Mouse (Mus musculus) intestine, embryonic 14.5 days (tissue): Measurements from ENCODE around the gene Mzt1. TPM values are rescaled to one million over a fixed set of nuclear protein-coding genes. Genes with fewer than 3 reads are reported as not detected.

Experiments used
- ATAC-seq: fragments of 200-750 bp; cut with Nextera tagmentation; replicated peaks from 2 replicates; pipeline ENCODE4 v1.8.0; 2017; ENCODE audit warnings: low read depth, moderate number of reproducible peaks, moderate TSS enrichment, moderate library complexity; ENCODE audit not compliant: low FRiP score, low TSS enrichment
- DNase-seq: peaks from one replicate; pipeline ENCODE4 v3.0.0-alpha.2; 2018; ENCODE audit warnings: low spot score
- H3K27ac ChIP-seq: fragments of 300-500 bp; sonication (generic); 2 replicates; pipeline ENCODE4 v1.5.1; 2014; ENCODE audit warnings: low read depth, mild to moderate bottlenecking, control low read depth
- H3K27me3 ChIP-seq: fragments of 300-500 bp; sonication (generic); replicated peaks from 2 replicates; pipeline ENCODE4 v1.6.1; 2014; ENCODE audit warnings: low read length, control low read depth; ENCODE audit not compliant: control insufficient read depth, insufficient read depth
- H3K36me3 ChIP-seq: fragments of 300-500 bp; sonication (generic); 2 replicates; pipeline ENCODE4 v1.6.1; 2014; ENCODE audit warnings: low read length, control low read depth; ENCODE audit not compliant: control insufficient read depth, insufficient read depth
- H3K4me1 ChIP-seq: fragments of 300-500 bp; sonication (generic); replicated peaks from 2 replicates; pipeline ENCODE4 v1.6.1; 2014; ENCODE audit warnings: low read length, control low read depth, mixed read lengths; ENCODE audit not compliant: control insufficient read depth, insufficient read depth
- H3K4me2 ChIP-seq: fragments of 300-500 bp; sonication (generic); 2 replicates; pipeline ENCODE4 v1.6.1; 2014; ENCODE audit warnings: low read length
- H3K4me3 ChIP-seq: fragments of 300-500 bp; sonication (generic); 2 replicates; pipeline ENCODE4 v1.5.1; 2014; ENCODE audit warnings: low read depth, low read length, control low read depth, mixed read lengths
- H3K9ac ChIP-seq: fragments of 300-500 bp; sonication (generic); 2 replicates; pipeline ENCODE4 v1.6.1; 2014; ENCODE audit warnings: mild to moderate bottlenecking, low read length
- H3K9me3 ChIP-seq: fragments of 300-500 bp; sonication (generic); 2 replicates; pipeline ENCODE4 v1.6.1; 2016; ENCODE audit warnings: low read length, control low read depth; ENCODE audit not compliant: control insufficient read depth
- WGBS: fragments of 180-500 bp; shearing (Covaris S2); extraction: QIAGEN DNeasy Blood & Tissue Kit; methylation state at CpG from one replicate; pipeline ENCODE4 v1.1.7; 2014; 5-methylcytosine and 5-hydroxymethylcytosine counted together
- polyA plus RNA-seq: library from polyadenylated mRNA; unstranded; fragments of >200 nt; fragmentation: Nextera tagmentation; extraction: Ambion mirVana; gene quantifications from 2 replicates; pipeline ENCODE4 v1.2.1, GENCODE M21; 2014

The Mzt1 gene
- 53.1 and 64.1 TPM in 2 replicates for polyA plus RNA-seq

DNA sequence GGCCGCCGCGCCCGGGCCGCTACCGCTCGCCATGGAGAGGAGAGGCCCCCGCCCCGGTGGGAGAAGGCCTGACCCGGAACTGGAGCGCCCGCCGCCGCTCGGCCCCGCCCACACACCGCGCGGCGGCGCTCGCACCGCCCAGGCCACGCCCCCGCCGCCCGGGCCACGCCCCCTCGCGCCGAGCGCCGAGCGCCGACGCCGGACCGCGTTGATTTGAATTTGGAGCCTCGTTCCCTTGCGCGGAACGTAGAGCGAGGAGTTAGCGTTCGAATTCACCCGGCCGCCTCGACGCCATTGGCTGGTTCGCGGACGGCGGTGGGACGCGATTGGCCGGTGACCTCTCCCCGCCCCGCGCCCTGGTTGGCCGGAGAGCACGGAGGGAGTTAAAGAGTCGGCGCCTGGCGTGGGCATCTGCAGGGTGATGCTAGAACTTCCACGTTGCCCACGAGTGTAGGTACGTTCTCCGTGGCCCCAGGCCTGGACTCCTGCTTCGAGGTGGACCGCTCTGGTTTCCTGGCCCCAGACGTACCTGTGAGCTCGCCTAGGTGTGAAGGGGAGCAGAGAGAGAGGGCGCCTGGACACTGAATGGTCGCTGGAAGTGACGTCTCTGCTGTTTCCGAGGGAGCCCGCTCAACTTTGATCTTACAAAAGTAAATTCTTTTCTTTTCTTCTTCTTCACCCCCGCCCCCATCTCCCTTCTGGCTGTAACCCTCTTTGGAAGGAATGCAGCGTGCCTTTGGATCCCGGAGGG is at the start of gene Mzt1, which contains the start of gene Bora:
Gene Mzt1, minus strand, starts transcription at position 104 of the 751 bp plus-strand sequence.
Gene Bora, plus strand, starts transcription at position 192 of the 751 bp plus-strand sequence.
- H3K4me3 ChIP-seq = peak within 1 kb of the TSS; percentile 95
- under 1% methylated on average over 77 of the region's 81 CpGs for WGBS
- peak within 1 kb of the TSS; percentile 94 for H3K27ac ChIP-seq
- no peaks in the 10 kb centered on the region for H3K27me3 ChIP-seq
- H3K9me3 ChIP-seq = no peaks in the 10 kb centered on the region
- peaks cover 14% of the 10 kb centered on the region for H3K36me3 ChIP-seq
- peak within 1 kb of the TSS; percentile 66 for H3K4me2 ChIP-seq
- peak within 1 kb of the TSS; percentile 97 for H3K9ac ChIP-seq
- ATAC-seq (peak; percentile 96), DNase-seq (peak; percentile 96)
- peaks cover 15% of the 10 kb centered on the region for H3K4me1 ChIP-seq

DNA sequence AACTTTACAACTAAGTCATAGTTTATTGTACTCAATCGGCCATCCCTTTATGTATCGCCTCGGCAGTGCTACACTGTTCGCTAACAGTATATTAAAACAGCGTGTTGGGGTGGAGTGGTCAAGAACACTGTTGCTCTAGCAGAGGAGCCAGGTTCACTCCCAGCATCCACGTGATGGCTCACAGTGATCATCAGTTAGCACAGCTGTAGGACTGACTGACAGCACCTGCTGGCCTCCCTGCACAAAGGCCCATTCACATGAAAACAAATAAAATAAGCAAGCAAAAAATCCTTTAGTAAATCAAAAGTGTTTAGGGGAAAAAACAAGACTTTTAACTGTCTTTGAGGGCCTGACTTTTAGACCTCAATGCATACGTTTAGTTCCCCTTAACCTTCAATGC is 43.0 kb upstream of the Mzt1 start:
- Histone ChIP-seq H3K4me1 (no peaks in the 10 kb centered on the region), H3K4me3 (no peak overlapping the region), H3K27me3 (no peaks in the 10 kb centered on the region), H3K27ac (no peak overlapping the region), H3K9me3 (no peaks in the 10 kb centered on the region), H3K36me3 (peaks cover 87% of the 10 kb centered on the region), H3K4me2 (no peak overlapping the region), H3K9ac (no peak overlapping the region)
- DNase-seq = no peak
- 94% methylated on average over 7 of the region's 7 CpGs for WGBS
- ATAC-seq = no peak

DNA sequence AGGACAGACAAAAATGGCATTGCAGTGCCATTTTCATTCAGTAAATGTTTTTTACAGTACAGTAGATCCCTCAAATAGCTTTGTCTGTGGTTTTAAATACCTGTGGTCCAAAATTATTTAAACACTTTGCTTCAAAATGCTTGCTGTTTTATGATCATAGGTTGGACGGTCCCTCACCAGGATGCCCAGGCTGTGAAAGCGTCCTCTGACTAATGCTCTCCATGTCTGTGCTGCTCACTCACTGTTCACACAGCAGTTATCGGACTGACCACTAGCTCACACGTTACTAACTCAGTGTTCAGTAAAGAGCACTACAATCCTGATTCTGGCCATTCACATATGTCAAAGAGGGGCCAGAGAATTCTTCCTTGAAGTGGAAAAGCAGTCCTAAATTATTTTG is 25.2 kb upstream of the Mzt1 start:
- DNase-seq = no peak
- H3K9ac ChIP-seq = no peak overlapping the region
- ATAC-seq = no peak
- peaks cover 83% of the 10 kb centered on the region for H3K36me3 ChIP-seq
- H3K9me3 ChIP-seq = no peaks in the 10 kb centered on the region
- 87% methylated on average over 4 of the region's 4 CpGs for WGBS
- H3K27me3 ChIP-seq = no peaks in the 10 kb centered on the region
- no peaks in the 10 kb centered on the region for H3K4me1 ChIP-seq
- H3K4me2 ChIP-seq = no peak overlapping the region
- no peak overlapping the region for H3K27ac ChIP-seq
- no peak overlapping the region for H3K4me3 ChIP-seq

DNA sequence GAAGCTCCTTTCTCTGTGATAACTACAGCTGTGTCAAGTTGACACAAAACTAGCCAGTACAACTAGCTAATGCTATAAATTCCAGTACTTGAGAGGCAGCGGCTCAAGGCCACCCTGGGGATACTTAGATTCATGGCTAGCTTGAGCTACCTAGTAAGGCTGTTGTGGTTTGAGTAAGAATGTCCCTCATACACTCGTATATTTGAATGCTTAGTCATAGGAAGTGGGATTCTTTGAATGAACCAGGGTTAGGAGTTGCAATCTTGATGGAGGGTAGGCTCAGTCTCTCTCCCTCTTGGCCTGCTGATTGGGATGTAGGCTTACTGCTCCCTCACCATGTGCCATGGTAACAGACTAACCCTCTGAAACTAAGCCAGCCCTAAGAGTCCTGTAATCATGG is 17.2 kb upstream of the Mzt1 start:
- no peak for DNase-seq
- no peaks in the 10 kb centered on the region for H3K9me3 ChIP-seq
- peaks cover 64% of the 10 kb centered on the region for H3K36me3 ChIP-seq
- H3K27ac ChIP-seq = no peak overlapping the region
- ATAC-seq = no peak
- H3K4me2 ChIP-seq = no peak overlapping the region
- H3K27me3 ChIP-seq = no peaks in the 10 kb centered on the region
- WGBS = 91% methylated on average over 2 of the region's 2 CpGs
- H3K9ac ChIP-seq = no peak overlapping the region
- H3K4me1 ChIP-seq = no peaks in the 10 kb centered on the region
- no peak overlapping the region for H3K4me3 ChIP-seq

DNA sequence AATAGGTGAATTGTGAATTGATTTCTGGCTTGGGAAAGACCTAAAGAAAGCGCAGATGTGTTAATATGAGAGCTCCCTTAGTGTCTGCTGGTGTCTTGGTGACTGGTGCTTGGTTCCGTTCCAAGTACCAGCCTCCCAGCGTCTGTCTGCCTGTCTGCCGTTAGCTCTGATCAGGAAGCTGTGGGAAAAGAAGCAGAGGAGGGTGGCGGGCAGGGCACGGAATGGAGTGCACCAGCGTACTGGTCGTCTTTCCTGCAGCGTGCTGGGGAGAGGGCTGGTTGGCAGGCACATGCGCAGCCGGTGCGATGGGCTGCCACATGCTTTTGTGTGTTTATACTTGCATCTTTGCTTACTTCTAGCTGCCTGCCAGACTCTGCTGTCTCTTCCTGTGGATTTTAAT is 14.7 kb upstream of the Mzt1 start:
- Histone ChIP-seq H3K27ac (no peak overlapping the region), H3K4me2 (no peak overlapping the region), H3K4me1 (no peaks in the 10 kb centered on the region), H3K9ac (no peak overlapping the region), H3K4me3 (no peak overlapping the region), H3K9me3 (no peaks in the 10 kb centered on the region), H3K36me3 (peaks cover 58% of the 10 kb centered on the region), H3K27me3 (no peaks in the 10 kb centered on the region)
- WGBS = 84% methylated on average over 12 of the region's 12 CpGs
- DNase-seq (no peak), ATAC-seq (no peak)

DNA sequence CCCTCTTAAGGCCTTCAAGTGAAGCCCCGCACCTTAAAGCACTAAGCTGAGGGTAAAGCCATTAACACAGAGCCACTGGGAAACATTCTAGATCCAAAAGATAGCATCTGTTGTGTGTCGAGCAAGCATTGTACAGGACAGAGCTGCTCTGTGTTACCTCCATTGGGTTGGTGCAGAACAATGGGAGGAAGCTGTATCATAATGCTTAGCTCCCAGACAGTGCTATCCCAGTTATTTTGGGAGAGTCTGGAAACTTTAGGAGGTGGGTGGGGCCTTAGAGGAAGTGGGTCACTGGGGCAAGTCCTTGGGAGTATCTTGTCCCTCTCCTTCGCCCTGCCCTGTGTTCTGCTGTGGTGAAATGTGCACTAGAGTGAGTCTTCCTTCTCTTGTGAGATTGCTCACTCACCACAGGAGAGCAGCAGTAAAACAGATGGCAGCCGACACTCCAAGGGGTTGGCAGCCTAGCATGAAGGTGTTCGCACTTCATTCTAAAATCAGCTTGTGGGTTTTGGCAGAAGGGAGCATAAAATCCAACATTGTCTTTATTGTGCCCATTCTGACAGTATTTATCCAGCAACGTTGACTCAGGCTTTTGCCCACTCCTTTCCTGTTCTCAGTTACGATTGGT is 13.1 kb upstream of the Mzt1 start:
- DNase-seq = no peak
- peaks cover 53% of the 10 kb centered on the region for H3K36me3 ChIP-seq

DNA sequence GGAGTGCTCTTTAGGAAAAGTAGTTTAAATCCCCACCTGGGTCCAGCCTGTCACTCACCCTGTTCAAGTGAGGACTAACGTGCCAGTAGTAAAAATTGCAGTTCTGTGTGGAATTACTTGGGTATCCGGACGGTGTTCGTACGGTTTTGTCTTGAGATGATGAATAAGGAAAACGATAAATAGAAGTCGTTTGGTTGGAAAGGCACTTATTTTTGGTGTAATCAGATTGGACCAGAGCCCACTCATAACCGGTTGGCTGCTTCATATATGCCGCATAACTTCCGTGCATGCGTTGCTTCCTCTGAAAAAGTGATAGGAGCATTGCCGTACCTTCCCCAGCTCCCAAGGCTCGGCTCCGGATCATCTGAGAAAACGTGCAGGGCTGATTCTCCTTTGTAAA is 848 bp upstream of the Mzt1 start:
- peaks cover 19% of the 10 kb centered on the region for H3K36me3 ChIP-seq
- WGBS = under 1% methylated on average over 15 of the region's 15 CpGs
- no peak for DNase-seq
- ATAC-seq = peak; percentile 7; the same call in 1 of the 2 replicates
- peaks cover 15% of the 10 kb centered on the region for H3K4me1 ChIP-seq
- H3K27me3 ChIP-seq = no peaks in the 10 kb centered on the region
- H3K27ac ChIP-seq = peak overlapping the region; percentile 71
- H3K4me2 ChIP-seq = peak overlapping the region; percentile 65
- H3K4me3 ChIP-seq = peak overlapping the region; percentile 95
- no peaks in the 10 kb centered on the region for H3K9me3 ChIP-seq
- H3K9ac ChIP-seq = peak overlapping the region; percentile 97; the same call in 1 of the 2 replicates

More for the DNA sequence above, 13.1 kb upstream of the Mzt1 start:
- Histone ChIP-seq H3K9me3 (no peaks in the 10 kb centered on the region), H3K4me2 (no peak overlapping the region), H3K4me3 (no peak overlapping the region), H3K4me1 (no peaks in the 10 kb centered on the region), H3K27me3 (no peaks in the 10 kb centered on the region), H3K9ac (no peak overlapping the region), H3K27ac (no peak overlapping the region)
- ATAC-seq = no peak
- 87% methylated on average over 7 of the region's 7 CpGs for WGBS

DNA sequence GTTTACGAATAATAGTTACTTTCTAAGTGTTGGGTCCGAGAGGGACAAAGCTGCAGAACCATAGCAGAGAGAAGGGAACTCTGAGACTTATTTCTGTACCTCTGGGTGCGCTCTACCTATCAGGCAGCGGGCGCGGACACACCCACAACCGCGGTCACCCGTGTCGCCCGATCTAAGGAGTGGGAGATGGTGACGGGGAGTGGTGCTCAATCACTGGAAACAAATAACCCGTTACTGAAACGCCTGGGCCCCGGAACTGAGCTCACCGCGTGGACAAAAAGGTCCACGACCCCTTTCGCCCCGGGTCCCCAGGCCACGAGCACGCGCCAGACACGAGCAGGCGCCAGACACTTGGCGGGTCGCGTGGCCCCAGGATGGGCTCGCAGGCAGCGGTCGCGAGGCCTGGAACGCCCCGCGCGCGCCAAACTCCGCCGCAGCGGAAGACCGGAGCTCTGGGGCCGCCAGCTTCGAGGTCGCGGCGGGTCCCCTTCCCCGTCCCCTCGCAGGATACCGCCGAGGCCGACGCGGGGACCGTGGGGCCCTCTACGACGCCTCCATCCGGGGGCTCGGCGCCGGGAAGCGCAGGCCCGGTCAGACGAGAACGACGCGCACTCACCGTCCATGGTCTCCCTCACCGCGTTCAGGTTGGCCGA is 430 bp downstream of the Mzt1 start:
- H3K9ac ChIP-seq = peak overlapping the region; percentile 97
- peak; percentile 10 for ATAC-seq
- H3K27ac ChIP-seq = peak overlapping the region; percentile 94
- WGBS = under 1% methylated on average over 64 of the region's 70 CpGs
- DNase-seq = no peak
- peaks cover 15% of the 10 kb centered on the region for H3K4me1 ChIP-seq
- no peaks in the 10 kb centered on the region for H3K27me3 ChIP-seq
- peaks cover 7% of the 10 kb centered on the region; the same call in 1 of the 2 replicates for H3K36me3 ChIP-seq
- H3K4me2 ChIP-seq = peak overlapping the region; percentile 66
- H3K4me3 ChIP-seq = peak overlapping the region; percentile 95
- no peaks in the 10 kb centered on the region for H3K9me3 ChIP-seq
